Mouse (Mus musculus): Measurements from ENCODE around the gene Ndufaf1. TPM values are rescaled to one million over a fixed set of nuclear protein-coding genes. Genes with fewer than 3 reads are reported as not detected.
A peak's percentile ranks its signal among the peaks of the same experiment; 100 is the strongest.

Ndufaf1 gene
- polyA plus RNA-seq, 1 experiment from 2014 or later = 54.5 TPM

DNA sequence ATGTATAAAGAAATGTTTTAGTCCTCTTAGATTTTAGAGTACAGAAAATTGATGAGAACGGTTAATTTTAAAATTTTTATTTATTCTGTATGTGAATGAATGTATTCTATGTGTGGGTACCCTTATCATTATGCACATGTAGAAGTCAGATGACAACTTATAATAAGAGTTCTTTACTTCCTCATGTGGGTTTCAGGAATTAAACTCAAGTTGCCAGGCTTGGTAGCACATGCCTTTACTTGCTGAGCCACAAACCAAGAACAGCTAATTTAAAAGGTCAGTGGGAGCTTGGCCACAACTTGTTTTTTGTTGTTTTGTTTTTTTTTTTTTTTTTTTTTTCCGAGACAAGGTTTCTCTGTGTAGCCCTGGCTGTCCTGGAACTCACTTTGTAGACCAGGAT, 32.2 kb upstream of the Ndufaf1 start:
- H3K4me1 ChIP-seq (ENCODE audit: control insufficient read depth in 2 of 2, insufficient read depth in 2 of 2, low read length in 2 of 2) = peaks cover 0 to 13% of the 10 kb centered on the region in 2 experiments; a peak in 1 of 4 replicates
- no peak overlapping the region for H3K4me3 ChIP-seq (ENCODE audit: control insufficient read depth in 1 of 2, insufficient read depth in 1 of 2, low read depth in 1 of 2, low read length in 2 of 2)
- WGBS = 95% methylated on average over 2 of the region's 2 CpGs

DNA sequence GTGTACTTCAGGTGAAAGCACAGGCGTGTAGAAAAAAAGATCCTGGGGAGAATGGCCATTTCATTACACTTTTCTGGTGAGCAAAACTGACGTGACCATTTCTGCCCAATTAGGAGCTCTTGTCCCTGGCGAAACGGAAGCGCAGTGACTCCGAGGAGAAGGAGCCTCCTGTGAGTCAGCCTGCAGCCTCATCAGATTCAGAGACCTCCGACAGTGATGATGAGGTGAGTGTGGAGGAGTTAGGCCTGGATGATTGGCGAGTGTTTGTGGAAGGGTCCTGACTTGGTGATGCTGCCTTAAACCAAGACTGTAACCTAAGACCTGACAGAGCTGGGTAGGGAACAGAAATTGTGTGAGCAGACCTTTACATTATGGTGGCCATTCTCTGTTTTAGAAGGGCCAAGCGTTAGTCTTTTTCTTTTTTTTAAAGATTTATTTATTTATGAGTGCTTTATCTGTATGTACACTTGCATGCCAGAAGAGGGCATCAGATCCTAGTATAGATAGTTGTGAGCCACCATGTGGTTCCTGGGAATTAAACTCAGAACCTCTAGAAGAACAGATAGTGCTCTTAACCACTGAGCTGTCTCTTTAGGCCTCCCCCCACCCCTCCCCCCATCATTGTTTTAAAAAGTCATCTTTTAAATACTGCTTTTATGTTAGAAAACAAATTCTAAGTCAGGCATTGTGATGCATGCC, 29.5 kb upstream of the Ndufaf1 start:
- peaks cover 0 to 14% of the 10 kb centered on the region in 2 experiments; a peak in 1 of 4 replicates for H3K4me1 ChIP-seq (ENCODE audit: control insufficient read depth in 2 of 2, insufficient read depth in 2 of 2, low read length in 2 of 2)
- no peak overlapping the region for H3K4me3 ChIP-seq (ENCODE audit: control insufficient read depth in 1 of 2, insufficient read depth in 1 of 2, low read depth in 1 of 2, low read length in 2 of 2)
- no peak overlapping the region for H3K4me2 ChIP-seq (ENCODE audit: low read length)
- 81% methylated on average over 9 of the region's 9 CpGs for WGBS
- no peak overlapping the region for H3K27ac ChIP-seq (replicated peaks in 1 of 2; ENCODE audit: control insufficient read depth in 1 of 2, insufficient read depth in 1 of 2, low read depth in 2 of 2, low read length in 2 of 2)
- H3K27me3 ChIP-seq (ENCODE audit: control insufficient read depth, insufficient read depth, low read length) = no peaks in the 10 kb centered on the region
- ATAC-seq (ENCODE audit: insufficient number of reproducible peaks, insufficient read depth, low FRiP score, low read depth) = no peak
- H3K9me3 ChIP-seq (ENCODE audit: control insufficient read depth, low read length) = no peaks in the 10 kb centered on the region
- H3K9ac ChIP-seq (ENCODE audit: low read length) = no peak overlapping the region
- peaks cover 24% of the 10 kb centered on the region for H3K36me3 ChIP-seq (ENCODE audit: control insufficient read depth, insufficient read depth, low read length)

More for the DNA sequence above, 32.2 kb upstream of the Ndufaf1 start:
- no peaks in the 10 kb centered on the region for H3K9me3 ChIP-seq (ENCODE audit: control insufficient read depth, low read length)
- ATAC-seq (ENCODE audit: insufficient number of reproducible peaks, insufficient read depth, low FRiP score, low read depth) = no peak
- H3K27ac ChIP-seq (replicated peaks in 1 of 2; ENCODE audit: control insufficient read depth in 1 of 2, insufficient read depth in 1 of 2, low read depth in 2 of 2, low read length in 2 of 2) = no peak overlapping the region
- no peak overlapping the region for H3K9ac ChIP-seq (ENCODE audit: low read length)
- H3K36me3 ChIP-seq (ENCODE audit: control insufficient read depth, insufficient read depth, low read length) = peaks cover 29% of the 10 kb centered on the region
- no peaks in the 10 kb centered on the region for H3K27me3 ChIP-seq (ENCODE audit: control insufficient read depth, insufficient read depth, low read length)
- H3K4me2 ChIP-seq (ENCODE audit: low read length) = no peak overlapping the region

DNA sequence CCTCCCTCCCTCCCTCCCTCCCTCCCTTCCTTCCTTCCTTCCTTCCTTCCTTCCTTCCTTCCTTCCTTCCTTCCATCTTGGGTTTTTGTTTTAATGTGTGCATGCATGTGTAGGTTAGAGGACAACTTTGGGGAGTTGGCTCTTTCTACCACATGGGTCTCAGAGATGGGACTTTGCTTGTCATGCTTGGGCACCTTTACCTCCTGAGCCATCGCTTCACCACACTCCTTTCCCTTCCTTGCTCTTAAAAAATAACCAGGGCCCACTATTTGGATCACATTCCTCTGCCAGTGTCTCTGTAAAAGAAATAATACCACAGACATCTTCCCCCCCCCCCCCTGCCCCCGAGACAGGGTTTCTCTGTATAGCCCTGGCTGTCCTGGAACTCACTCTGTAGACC, 21.1 kb upstream of the Ndufaf1 start:
- Histone ChIP-seq H3K4me3 (ENCODE audit: control insufficient read depth in 1 of 2, insufficient read depth in 1 of 2, low read depth in 1 of 2, low read length in 2 of 2) (no peak overlapping the region), H3K27ac (replicated peaks in 1 of 2; ENCODE audit: control insufficient read depth in 1 of 2, insufficient read depth in 1 of 2, low read depth in 2 of 2, low read length in 2 of 2) (no peak overlapping the region), H3K4me1 (ENCODE audit: control insufficient read depth in 2 of 2, insufficient read depth in 2 of 2, low read length in 2 of 2) (peaks cover 2 to 5% of the 10 kb centered on the region in 2 experiments; a peak in 3 of 4 replicates), H3K4me2 (ENCODE audit: low read length) (no peak overlapping the region), H3K9me3 (ENCODE audit: control insufficient read depth, low read length) (no peaks in the 10 kb centered on the region), H3K36me3 (ENCODE audit: control insufficient read depth, insufficient read depth, low read length) (peaks cover 6% of the 10 kb centered on the region; the same call in 1 of the 2 replicates), H3K9ac (ENCODE audit: low read length) (no peak overlapping the region), H3K27me3 (ENCODE audit: control insufficient read depth, insufficient read depth, low read length) (no peaks in the 10 kb centered on the region)
- WGBS = 97% methylated on average over 2 of the region's 2 CpGs
- ATAC-seq (ENCODE audit: insufficient number of reproducible peaks, insufficient read depth, low FRiP score, low read depth) = no peak

DNA sequence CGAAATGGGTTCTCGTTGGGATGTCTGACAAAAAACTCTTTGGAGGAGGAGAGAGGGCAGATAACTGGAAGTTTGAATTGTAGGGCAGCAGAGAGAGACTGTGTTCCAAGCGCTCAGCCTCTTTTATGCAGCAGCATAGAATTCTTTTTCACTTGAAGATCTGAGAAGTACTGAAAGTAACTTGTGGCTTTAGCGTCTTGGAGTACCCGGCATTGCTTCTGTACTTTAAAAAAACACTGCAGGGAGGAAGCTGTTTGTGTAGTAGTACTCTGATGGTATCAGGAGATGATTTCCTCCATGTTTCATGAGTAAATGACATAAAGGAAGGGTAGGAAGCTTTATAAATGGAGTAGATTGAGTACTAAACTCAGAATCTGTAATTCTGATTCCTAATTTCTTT, 13.2 kb upstream of the Ndufaf1 start:
- peak overlapping the region; percentile 97 for H3K9ac ChIP-seq (ENCODE audit: low read length)
- H3K4me1 ChIP-seq (ENCODE audit: control insufficient read depth in 2 of 2, insufficient read depth in 2 of 2, low read length in 2 of 2) = peaks cover 0 to 18% of the 10 kb centered on the region in 2 experiments; a peak in 2 of 4 replicates
- no peak for ATAC-seq (ENCODE audit: insufficient number of reproducible peaks, insufficient read depth, low FRiP score, low read depth)
- H3K4me3 ChIP-seq (ENCODE audit: control insufficient read depth in 1 of 2, insufficient read depth in 1 of 2, low read depth in 1 of 2, low read length in 2 of 2) = peak overlapping the region; percentile 92 to 98
- H3K4me2 ChIP-seq (ENCODE audit: low read length) = peak overlapping the region; percentile 91
- 3% methylated on average over 5 of the region's 5 CpGs for WGBS
- H3K9me3 ChIP-seq (ENCODE audit: control insufficient read depth, low read length) = no peaks in the 10 kb centered on the region
- H3K27me3 ChIP-seq (ENCODE audit: control insufficient read depth, insufficient read depth, low read length) = no peaks in the 10 kb centered on the region
- no peaks in the 10 kb centered on the region for H3K36me3 ChIP-seq (ENCODE audit: control insufficient read depth, insufficient read depth, low read length)
- H3K27ac ChIP-seq (replicated peaks in 1 of 2; ENCODE audit: control insufficient read depth in 1 of 2, insufficient read depth in 1 of 2, low read depth in 2 of 2, low read length in 2 of 2) = peak overlapping the region in 1 of 2 experiments; percentile 91; a peak in 2 of 4 replicates

DNA sequence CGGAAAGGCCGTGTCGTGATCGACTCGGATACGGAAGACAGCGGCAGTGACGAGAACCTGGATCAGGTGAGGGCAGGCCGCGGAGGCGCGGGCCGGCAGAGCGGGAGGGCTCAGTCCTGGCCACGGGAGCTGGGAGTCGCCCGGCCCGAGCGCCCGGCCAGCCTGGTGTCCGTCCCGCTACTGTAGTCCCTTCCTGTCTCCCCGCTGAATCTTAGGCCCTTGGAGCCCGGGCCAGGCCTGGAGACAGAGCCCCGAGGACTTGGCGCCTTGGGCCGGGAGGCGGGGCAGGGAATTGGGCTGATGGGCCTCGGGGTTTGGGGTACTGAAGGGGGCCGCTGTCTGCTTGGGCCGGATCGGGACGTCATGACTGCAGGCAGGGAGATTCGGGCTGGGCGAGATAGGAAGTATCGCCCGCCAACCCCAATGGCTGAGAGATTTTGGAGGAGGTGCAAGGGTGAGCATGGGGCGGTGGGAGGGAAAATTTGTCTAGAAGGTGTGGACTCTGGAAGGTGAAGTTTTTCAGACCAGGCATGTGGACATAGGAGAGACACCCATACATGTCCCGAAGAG, 12.7 kb upstream of the Ndufaf1 start:
- no peaks in the 10 kb centered on the region for H3K27me3 ChIP-seq (ENCODE audit: control insufficient read depth, insufficient read depth, low read length)
- H3K4me1 ChIP-seq (ENCODE audit: control insufficient read depth in 2 of 2, insufficient read depth in 2 of 2, low read length in 2 of 2) = peaks cover 0 to 18% of the 10 kb centered on the region in 2 experiments; a peak in 2 of 4 replicates
- under 1% methylated on average over 38 of the region's 39 CpGs for WGBS
- H3K4me2 ChIP-seq (ENCODE audit: low read length) = peak overlapping the region; percentile 91
- H3K9ac ChIP-seq (ENCODE audit: low read length) = peak overlapping the region; percentile 97
- no peaks in the 10 kb centered on the region for H3K36me3 ChIP-seq (ENCODE audit: control insufficient read depth, insufficient read depth, low read length)
- H3K9me3 ChIP-seq (ENCODE audit: control insufficient read depth, low read length) = no peaks in the 10 kb centered on the region
- ATAC-seq (ENCODE audit: insufficient number of reproducible peaks, insufficient read depth, low FRiP score, low read depth) = peak; percentile 82
- H3K4me3 ChIP-seq (ENCODE audit: control insufficient read depth in 1 of 2, insufficient read depth in 1 of 2, low read depth in 1 of 2, low read length in 2 of 2) = peak overlapping the region; percentile 92 to 98
- peak overlapping the region; percentile 64 to 91 for H3K27ac ChIP-seq (replicated peaks in 1 of 2; ENCODE audit: control insufficient read depth in 1 of 2, insufficient read depth in 1 of 2, low read depth in 2 of 2, low read length in 2 of 2)

DNA sequence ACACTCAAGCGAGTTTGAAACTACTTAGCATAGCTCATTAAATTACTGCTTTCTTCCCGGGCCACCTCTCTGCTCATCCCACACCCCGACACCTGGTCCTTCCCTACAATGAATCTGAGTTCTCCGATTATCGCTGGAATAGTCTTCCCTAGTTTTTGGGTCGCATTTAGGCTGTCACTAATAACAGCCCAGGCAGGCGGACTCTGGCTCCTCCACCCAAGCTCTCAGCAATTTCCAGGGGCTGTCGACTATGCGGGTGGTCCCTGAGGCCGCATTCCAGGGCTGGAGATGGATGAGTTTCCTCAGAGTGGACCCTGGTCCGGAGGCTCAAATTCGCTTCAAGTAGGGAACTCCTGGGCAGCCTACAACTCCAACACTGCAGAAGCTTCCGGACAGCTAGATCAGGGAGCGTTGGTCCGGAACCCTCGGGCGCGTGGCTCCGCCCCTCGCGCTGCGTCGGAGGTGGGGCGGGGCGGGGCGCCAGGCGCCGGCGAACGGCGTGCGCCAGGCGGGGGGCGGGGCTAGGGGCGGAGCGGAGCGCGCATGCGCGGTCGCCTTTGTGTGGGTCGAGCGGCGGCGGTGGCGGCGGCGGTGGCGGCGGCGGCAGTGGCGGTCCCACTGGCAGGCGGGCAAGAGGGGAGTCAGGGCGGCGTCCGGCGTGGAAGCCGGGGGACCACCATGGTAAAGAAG, 12.0 kb upstream of the Ndufaf1 start, which contains the start of gene Rtf1:
Gene Rtf1, plus strand, starts transcription at position 544 of the 690 bp plus-strand sequence.
- H3K4me3 ChIP-seq (ENCODE audit: control insufficient read depth in 1 of 2, insufficient read depth in 1 of 2, low read depth in 1 of 2, low read length in 2 of 2) = peak within 1 kb of the TSS; percentile 92 to 98
- H3K4me1 ChIP-seq (ENCODE audit: control insufficient read depth in 2 of 2, insufficient read depth in 2 of 2, low read length in 2 of 2) = peaks cover 0 to 18% of the 10 kb centered on the region in 2 experiments; a peak in 2 of 4 replicates
- no peaks in the 10 kb centered on the region for H3K27me3 ChIP-seq (ENCODE audit: control insufficient read depth, insufficient read depth, low read length)
- H3K9me3 ChIP-seq (ENCODE audit: control insufficient read depth, low read length) = no peaks in the 10 kb centered on the region
- peak within 1 kb of the TSS; percentile 91 for H3K4me2 ChIP-seq (ENCODE audit: low read length)
- H3K9ac ChIP-seq (ENCODE audit: low read length) = peak within 1 kb of the TSS; percentile 97
- H3K27ac ChIP-seq (replicated peaks in 1 of 2; ENCODE audit: control insufficient read depth in 1 of 2, insufficient read depth in 1 of 2, low read depth in 2 of 2, low read length in 2 of 2) = peak within 1 kb of the TSS; percentile 79 to 91
- peak; percentile 91 for ATAC-seq (ENCODE audit: insufficient number of reproducible peaks, insufficient read depth, low FRiP score, low read depth)
- under 1% methylated on average over 56 of the region's 58 CpGs for WGBS
- H3K36me3 ChIP-seq (ENCODE audit: control insufficient read depth, insufficient read depth, low read length) = no peaks in the 10 kb centered on the region

DNA sequence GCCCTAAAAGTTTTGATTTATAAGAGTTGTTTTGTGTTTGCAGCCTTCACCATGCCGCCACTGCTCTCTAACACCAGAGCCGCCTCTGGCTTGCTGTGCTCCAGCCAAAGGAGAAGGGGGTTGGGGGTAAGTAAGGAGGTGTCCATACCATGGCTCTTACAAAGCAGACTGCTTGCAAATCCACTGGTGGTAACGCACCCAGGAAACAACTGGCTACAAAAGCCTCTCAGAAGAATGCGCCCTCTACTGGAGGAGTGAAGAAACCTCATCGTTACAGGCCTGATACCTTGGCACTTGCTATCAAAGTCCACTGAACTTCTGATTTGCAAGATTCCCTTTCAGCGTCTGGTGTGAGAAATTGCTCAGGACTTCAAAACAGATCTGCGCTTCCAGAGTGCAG, 6.4 kb upstream of the Ndufaf1 start:
- no peak overlapping the region for H3K4me2 ChIP-seq (ENCODE audit: low read length)
- ATAC-seq (ENCODE audit: insufficient number of reproducible peaks, insufficient read depth, low FRiP score, low read depth) = no peak
- H3K27me3 ChIP-seq (ENCODE audit: control insufficient read depth, insufficient read depth, low read length) = no peaks in the 10 kb centered on the region
- no peak overlapping the region for H3K27ac ChIP-seq (replicated peaks in 1 of 2; ENCODE audit: control insufficient read depth in 1 of 2, insufficient read depth in 1 of 2, low read depth in 2 of 2, low read length in 2 of 2)
- H3K9ac ChIP-seq (ENCODE audit: low read length) = no peak overlapping the region
- no peaks in the 10 kb centered on the region for H3K9me3 ChIP-seq (ENCODE audit: control insufficient read depth, low read length)
- no peak overlapping the region for H3K4me3 ChIP-seq (ENCODE audit: control insufficient read depth in 1 of 2, insufficient read depth in 1 of 2, low read depth in 1 of 2, low read length in 2 of 2)
- peaks cover 0 to 4% of the 10 kb centered on the region in 2 experiments; a peak in 2 of 4 replicates for H3K4me1 ChIP-seq (ENCODE audit: control insufficient read depth in 2 of 2, insufficient read depth in 2 of 2, low read length in 2 of 2)
- WGBS = 12% methylated on average over 7 of the region's 7 CpGs
- H3K36me3 ChIP-seq (ENCODE audit: control insufficient read depth, insufficient read depth, low read length) = no peaks in the 10 kb centered on the region
